Mouse (Mus musculus): Measurements from ENCODE around the gene Iba57. TPM values are rescaled to one million over a fixed set of nuclear protein-coding genes. Genes with fewer than 3 reads are reported as not detected.

The Iba57 gene
- polyA plus RNA-seq, 1 experiment, result 3.5 TPM

DNA sequence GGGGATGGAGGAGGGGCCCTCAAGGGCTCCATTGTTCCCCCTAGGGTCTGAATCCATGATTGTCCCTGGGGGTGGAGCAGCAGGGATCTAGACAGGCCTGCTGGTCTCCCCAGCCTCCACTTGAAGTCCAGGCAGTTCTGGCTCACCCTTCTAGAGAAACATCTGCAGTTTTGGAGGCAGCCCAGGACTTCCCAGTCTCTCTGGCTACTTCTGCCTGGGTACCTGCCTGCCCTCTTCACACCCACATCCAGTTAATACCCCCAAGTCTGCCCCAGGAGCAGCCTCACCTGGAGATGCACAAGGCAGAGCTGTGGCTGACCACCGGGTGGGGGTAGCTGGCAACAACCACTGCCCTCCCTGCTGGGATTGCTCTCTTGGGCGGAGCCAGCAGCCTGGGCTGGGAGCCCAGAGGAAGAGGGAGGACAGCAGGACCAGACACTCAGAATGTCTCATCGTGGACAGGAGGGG is 19.4 kb upstream of the Iba57 start, which contains the start of gene Gjc2:
Gjc2 (minus strand) TSS at position 350 of the 468 bp plus-strand sequence.
- H3K79me2 ChIP-seq (ENCODE audit: control insufficient read depth, insufficient read depth), result no peaks in the 10 kb centered on the region
- H3K79me3 ChIP-seq (ENCODE audit: low read depth), result no peaks in the 10 kb centered on the region
- TF ChIP-seq USF1 (IDR thresholded peaks at IDR 0.05; ENCODE audit: low read depth) (no peak), MYOG (IDR thresholded peaks at IDR 0.05; ENCODE audit: control insufficient read depth, extremely low read depth, insufficient read length) (no peak), MAX (IDR thresholded peaks at IDR 0.05) (no peak), CTCF (IDR thresholded peaks at IDR 0.05; ENCODE audit: control insufficient read depth, insufficient read depth, insufficient read length) (no peak), MYOD1 (IDR thresholded peaks at IDR 0.05; ENCODE audit: control insufficient read depth, insufficient read length, low read depth) (no peak), CEBPB (IDR thresholded peaks at IDR 0.05; ENCODE audit: low read depth) (no peak), FOSL1 (IDR thresholded peaks at IDR 0.05; ENCODE audit: insufficient read depth, low read length, poor library complexity, severe bottlenecking) (no peak)
- H3K4me3 ChIP-seq (ENCODE audit: insufficient read depth, poor library complexity, severe bottlenecking), result no peak within 1 kb of the TSS
- H3K27me3 ChIP-seq (ENCODE audit: control insufficient read depth, insufficient read depth, insufficient read length), result peaks cover 8% of the 10 kb centered on the region
- H3ac ChIP-seq (ENCODE audit: control insufficient read depth, insufficient read length, low read depth), result no peak within 1 kb of the TSS
- H3K36me3 ChIP-seq (ENCODE audit: control insufficient read depth, insufficient read depth), result peaks cover 12% of the 10 kb centered on the region

DNA sequence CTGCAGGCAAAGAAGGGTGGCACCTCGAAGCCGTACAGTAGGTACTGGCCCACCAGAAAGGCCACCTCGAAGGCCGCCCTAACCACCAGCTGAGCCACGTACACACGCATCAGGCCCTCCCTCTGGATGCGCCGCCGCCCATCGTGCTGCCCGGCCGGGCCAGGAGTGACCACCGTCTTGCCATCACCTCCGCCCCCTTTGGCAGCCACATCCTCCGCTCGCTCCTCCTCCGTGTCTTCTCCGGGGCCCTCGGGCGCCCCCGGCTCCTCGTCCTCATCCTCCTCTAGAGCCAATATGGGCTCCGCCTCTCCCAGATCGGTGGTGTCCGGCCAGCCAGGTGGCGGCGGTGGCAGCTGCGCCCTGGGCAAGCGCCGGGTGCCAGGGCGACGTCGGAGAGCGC is 13.4 kb upstream of the Iba57 start:
- no peak for TF ChIP-seq CEBPB (IDR thresholded peaks at IDR 0.05; ENCODE audit: low read depth)
- Histone ChIP-seq H3K4me3 (ENCODE audit: insufficient read depth, poor library complexity, severe bottlenecking) (no peak overlapping the region), H3ac (ENCODE audit: control insufficient read depth, insufficient read length, low read depth) (no peak overlapping the region), H3K79me3 (ENCODE audit: low read depth) (no peaks in the 10 kb centered on the region), H3K27me3 (ENCODE audit: control insufficient read depth, insufficient read depth, insufficient read length) (peaks cover 49% of the 10 kb centered on the region), H3K36me3 (ENCODE audit: control insufficient read depth, insufficient read depth) (no peaks in the 10 kb centered on the region), H3K79me2 (ENCODE audit: control insufficient read depth, insufficient read depth) (no peaks in the 10 kb centered on the region)

DNA sequence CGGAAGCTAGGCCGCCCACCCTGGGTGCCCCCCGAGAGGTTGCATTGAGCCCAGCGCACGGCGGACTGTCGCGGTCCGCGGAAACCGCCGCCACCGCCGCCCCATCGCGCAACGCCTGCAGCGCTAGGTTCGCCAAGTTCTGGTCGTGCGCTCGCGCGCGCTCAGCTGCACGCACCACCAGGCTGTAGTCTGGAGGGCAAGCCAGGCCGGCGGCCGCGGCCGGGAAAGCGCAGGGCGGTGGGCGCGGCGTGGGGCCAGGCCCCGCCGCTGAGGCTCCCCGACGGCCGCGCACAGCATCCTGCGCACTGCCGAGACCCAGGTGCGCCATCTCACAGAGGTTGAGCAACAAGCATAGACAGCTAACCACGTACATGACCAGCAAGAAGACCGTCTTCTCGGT is 12.9 kb upstream of the Iba57 start:
- H3ac ChIP-seq (ENCODE audit: control insufficient read depth, insufficient read length, low read depth), result no peak overlapping the region
- no peak overlapping the region for H3K4me3 ChIP-seq (ENCODE audit: insufficient read depth, poor library complexity, severe bottlenecking)
- no peaks in the 10 kb centered on the region for H3K36me3 ChIP-seq (ENCODE audit: control insufficient read depth, insufficient read depth)
- H3K27me3 ChIP-seq (ENCODE audit: control insufficient read depth, insufficient read depth, insufficient read length), result peaks cover 49% of the 10 kb centered on the region
- TF ChIP-seq FOSL1 (IDR thresholded peaks at IDR 0.05; ENCODE audit: insufficient read depth, low read length, poor library complexity, severe bottlenecking), result no peak
- TF ChIP-seq MYOG (IDR thresholded peaks at IDR 0.05; ENCODE audit: control insufficient read depth, extremely low read depth, insufficient read length), result no peak
- TF ChIP-seq MAX (IDR thresholded peaks at IDR 0.05), result no peak
- no peak for TF ChIP-seq CEBPB (IDR thresholded peaks at IDR 0.05; ENCODE audit: low read depth)
- no peak for TF ChIP-seq CTCF (IDR thresholded peaks at IDR 0.05; ENCODE audit: control insufficient read depth, insufficient read depth, insufficient read length)
- H3K79me2 ChIP-seq (ENCODE audit: control insufficient read depth, insufficient read depth), result no peaks in the 10 kb centered on the region
- H3K79me3 ChIP-seq (ENCODE audit: low read depth), result no peaks in the 10 kb centered on the region

DNA sequence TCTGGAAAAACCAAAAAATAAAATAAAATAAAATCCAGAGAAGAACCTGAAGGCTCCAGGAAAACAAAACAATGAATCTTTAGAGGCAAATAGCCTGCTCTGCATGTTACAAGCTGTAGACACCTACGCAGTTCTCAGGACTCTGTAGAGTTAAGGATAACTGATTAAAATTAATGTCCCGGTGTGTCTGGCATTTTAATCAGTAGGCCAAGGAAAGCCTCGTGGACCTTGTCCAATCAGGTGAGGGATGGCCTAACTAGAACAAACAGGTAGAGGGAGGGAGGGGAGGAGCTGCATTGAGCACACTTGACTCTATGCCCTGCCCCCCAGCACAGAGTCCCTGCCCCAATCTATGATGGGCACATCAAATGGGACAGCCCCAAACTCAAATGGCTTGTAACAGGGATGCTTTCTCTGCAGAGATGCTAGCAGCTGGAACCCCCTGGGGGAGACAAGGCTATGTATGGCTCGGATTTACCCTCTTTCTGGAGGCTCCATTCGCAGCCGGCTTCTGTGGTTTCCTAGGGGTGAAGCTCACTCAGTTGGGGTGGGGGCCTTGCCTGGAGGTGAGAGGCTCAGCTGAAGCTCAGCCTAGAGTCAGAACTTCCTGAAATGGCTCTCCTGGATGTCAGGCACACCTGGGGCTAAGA is 10.8 kb upstream of the Iba57 start:
- Histone ChIP-seq H3K79me2 (ENCODE audit: control insufficient read depth, insufficient read depth) (no peaks in the 10 kb centered on the region), H3K4me3 (ENCODE audit: insufficient read depth, poor library complexity, severe bottlenecking) (no peak overlapping the region), H3K27me3 (ENCODE audit: control insufficient read depth, insufficient read depth, insufficient read length) (peaks cover 49% of the 10 kb centered on the region), H3K79me3 (ENCODE audit: low read depth) (no peaks in the 10 kb centered on the region), H3K36me3 (ENCODE audit: control insufficient read depth, insufficient read depth) (no peaks in the 10 kb centered on the region), H3ac (ENCODE audit: control insufficient read depth, insufficient read length, low read depth) (no peak overlapping the region)
- TF ChIP-seq CEBPB (IDR thresholded peaks at IDR 0.05; ENCODE audit: low read depth) (no peak), MAX (IDR thresholded peaks at IDR 0.05) (no peak), MYOD1 (IDR thresholded peaks at IDR 0.05; ENCODE audit: control insufficient read depth, insufficient read length, low read depth) (no peak), USF1 (IDR thresholded peaks at IDR 0.05; ENCODE audit: low read depth) (no peak), MYOG (IDR thresholded peaks at IDR 0.05; ENCODE audit: control insufficient read depth, extremely low read depth, insufficient read length) (no peak), FOSL1 (IDR thresholded peaks at IDR 0.05; ENCODE audit: insufficient read depth, low read length, poor library complexity, severe bottlenecking) (no peak), CTCF (IDR thresholded peaks at IDR 0.05; ENCODE audit: control insufficient read depth, insufficient read depth, insufficient read length) (no peak)

DNA sequence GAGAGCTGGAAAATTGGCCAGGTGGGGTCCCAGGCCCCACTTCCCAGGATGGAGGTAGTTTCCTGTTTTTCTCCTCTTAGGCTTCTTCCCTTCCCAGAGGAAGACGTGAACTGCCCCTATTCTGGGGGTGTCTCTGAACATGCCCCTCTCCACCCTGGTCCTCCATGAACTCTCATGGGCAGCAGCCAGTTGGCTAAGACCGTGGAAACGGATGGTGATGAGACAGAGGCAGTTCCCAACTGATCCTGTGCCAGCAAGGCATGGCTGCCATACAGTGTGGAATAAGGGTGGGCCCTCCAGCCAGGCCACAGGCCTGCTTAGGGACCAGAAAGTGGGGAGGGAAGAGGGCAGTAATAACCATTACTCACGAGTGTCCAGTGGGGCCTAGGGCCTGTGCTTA is 7.0 kb upstream of the Iba57 start:
- H3K79me3 ChIP-seq (ENCODE audit: low read depth), result no peaks in the 10 kb centered on the region
- no peaks in the 10 kb centered on the region for H3K79me2 ChIP-seq (ENCODE audit: control insufficient read depth, insufficient read depth)
- no peaks in the 10 kb centered on the region for H3K36me3 ChIP-seq (ENCODE audit: control insufficient read depth, insufficient read depth)
- H3K27me3 ChIP-seq (ENCODE audit: control insufficient read depth, insufficient read depth, insufficient read length), result peaks cover 18% of the 10 kb centered on the region
- no peak overlapping the region for H3K4me3 ChIP-seq (ENCODE audit: insufficient read depth, poor library complexity, severe bottlenecking)
- no peak overlapping the region for H3ac ChIP-seq (ENCODE audit: control insufficient read depth, insufficient read length, low read depth)
- TF ChIP-seq MYOG (IDR thresholded peaks at IDR 0.05; ENCODE audit: control insufficient read depth, extremely low read depth, insufficient read length) (no peak), MAX (IDR thresholded peaks at IDR 0.05) (no peak), CTCF (IDR thresholded peaks at IDR 0.05; ENCODE audit: control insufficient read depth, insufficient read depth, insufficient read length) (no peak), USF1 (IDR thresholded peaks at IDR 0.05; ENCODE audit: low read depth) (no peak), FOSL1 (IDR thresholded peaks at IDR 0.05; ENCODE audit: insufficient read depth, low read length, poor library complexity, severe bottlenecking) (no peak), CEBPB (IDR thresholded peaks at IDR 0.05; ENCODE audit: low read depth) (no peak)

DNA sequence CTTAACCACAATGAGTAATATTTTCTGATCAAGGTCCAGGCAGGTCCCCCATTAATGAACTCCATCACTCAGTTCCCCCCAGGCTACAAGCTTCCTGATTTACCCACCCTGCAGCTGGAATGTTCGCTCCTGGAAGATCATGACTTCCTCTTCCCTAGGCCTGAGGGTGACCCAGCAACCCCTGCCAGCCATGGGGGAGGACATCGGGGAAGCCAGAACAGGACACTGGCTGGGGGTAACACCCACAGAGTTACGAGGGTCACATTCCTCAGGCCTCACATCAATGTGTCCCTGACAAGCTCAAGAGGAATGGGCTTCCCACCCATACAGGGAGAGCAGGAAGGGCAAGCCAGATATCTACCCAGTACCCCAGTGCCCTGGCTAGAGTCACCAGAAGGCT is 6.3 kb upstream of the Iba57 start:
- H3K27me3 ChIP-seq (ENCODE audit: control insufficient read depth, insufficient read depth, insufficient read length), result peaks cover 12% of the 10 kb centered on the region
- no peaks in the 10 kb centered on the region for H3K79me2 ChIP-seq (ENCODE audit: control insufficient read depth, insufficient read depth)
- no peak overlapping the region for H3K4me3 ChIP-seq (ENCODE audit: insufficient read depth, poor library complexity, severe bottlenecking)
- no peak overlapping the region for H3ac ChIP-seq (ENCODE audit: control insufficient read depth, insufficient read length, low read depth)
- no peaks in the 10 kb centered on the region for H3K36me3 ChIP-seq (ENCODE audit: control insufficient read depth, insufficient read depth)
- TF ChIP-seq CTCF (IDR thresholded peaks at IDR 0.05; ENCODE audit: control insufficient read depth, insufficient read depth, insufficient read length) (no peak), MAX (IDR thresholded peaks at IDR 0.05) (no peak), FOSL1 (IDR thresholded peaks at IDR 0.05; ENCODE audit: insufficient read depth, low read length, poor library complexity, severe bottlenecking) (no peak), CEBPB (IDR thresholded peaks at IDR 0.05; ENCODE audit: low read depth) (no peak), MYOD1 (IDR thresholded peaks at IDR 0.05; ENCODE audit: control insufficient read depth, insufficient read length, low read depth) (no peak), MYOG (IDR thresholded peaks at IDR 0.05; ENCODE audit: control insufficient read depth, extremely low read depth, insufficient read length) (no peak), USF1 (IDR thresholded peaks at IDR 0.05; ENCODE audit: low read depth) (no peak)
- no peaks in the 10 kb centered on the region for H3K79me3 ChIP-seq (ENCODE audit: low read depth)
